Mouse (Mus musculus) embryonic fibroblast, embryonic 13.5 days (primary cell): ENCODE measurements around the gene Fam221b.

Source experiments
- CTCF ChIP-seq: IDR thresholded peaks from 2 replicates; pipeline ENCODE4 v1.5.1; 2011; ENCODE audit warnings: mild to moderate bottlenecking, control low read depth, low read length, moderate library complexity, borderline replicate concordance; ENCODE audit not compliant: insufficient read depth
- POLR2A ChIP-seq: IDR thresholded peaks from 2 replicates; pipeline ENCODE4 v1.6.1; 2011; ENCODE audit warnings: low read depth, mild to moderate bottlenecking, control low read depth, low read length, moderate library complexity

GRCm38 (mm10) chr4:43630030-43630581 lies 38.8 kb downstream of the Fam221b start:
- no peak; the same call in 1 of the 2 replicates for TF ChIP-seq POLR2A
- peak; percentile 26; the same call in 1 of the 2 replicates for TF ChIP-seq CTCF
